Mouse (Mus musculus): Measurements from ENCODE around the gene Atxn1. TPM values are rescaled to one million over a fixed set of nuclear protein-coding genes. Genes with fewer than 3 reads are reported as not detected.

The Atxn1 gene
- polyA plus RNA-seq, 1 experiment: 16.7 TPM

GRCm38 (mm10) chr13:45935798-45936197 is 29.0 kb downstream of the Atxn1 start:
- no peak for DNase-seq
- WGBS: 72% methylated on average over 7 of the region's 7 CpGs
- Histone ChIP-seq H3K4me3 (replicated peaks; ENCODE audit: extremely low read depth, low read depth, low read length) (no peak overlapping the region), H3K4me1 (ENCODE audit: control insufficient read depth, insufficient read depth, low read length) (no peaks in the 10 kb centered on the region; the same call in 1 of the 2 replicates)
- no peak for TF ChIP-seq POLR2A (IDR thresholded peaks at IDR 0.05; ENCODE audit: borderline replicate concordance, extremely low read depth, low read depth, low read length)
- TF ChIP-seq CTCF (IDR thresholded peaks at IDR 0.05; ENCODE audit: insufficient read depth, low read length): no peak

- no peak overlapping the region for H3K4me3 ChIP-seq (replicated peaks; ENCODE audit: extremely low read depth, low read depth, low read length)
- TF ChIP-seq POLR2A (IDR thresholded peaks at IDR 0.05; ENCODE audit: borderline replicate concordance, extremely low read depth, low read depth, low read length) (no peak), CTCF (IDR thresholded peaks at IDR 0.05; ENCODE audit: insufficient read depth, low read length) (no peak)
- no peak for DNase-seq
- 68% methylated on average over 6 of the region's 6 CpGs for WGBS
- peaks cover 2% of the 10 kb centered on the region; the same call in 1 of the 2 replicates for H3K4me1 ChIP-seq (ENCODE audit: control insufficient read depth, insufficient read depth, low read length)
Observed at GRCm38 (mm10) chr13:45934841-45935240, 30.0 kb downstream of the Atxn1 start.

- peaks cover 3% of the 10 kb centered on the region; the same call in 1 of the 2 replicates for H3K4me1 ChIP-seq (ENCODE audit: control insufficient read depth, insufficient read depth, low read length)
- DNase-seq: no peak
- WGBS: 80% methylated on average over 7 of the region's 7 CpGs
Observed at GRCm38 (mm10) chr13:45934085-45934484, 30.7 kb downstream of the Atxn1 start.

DNA sequence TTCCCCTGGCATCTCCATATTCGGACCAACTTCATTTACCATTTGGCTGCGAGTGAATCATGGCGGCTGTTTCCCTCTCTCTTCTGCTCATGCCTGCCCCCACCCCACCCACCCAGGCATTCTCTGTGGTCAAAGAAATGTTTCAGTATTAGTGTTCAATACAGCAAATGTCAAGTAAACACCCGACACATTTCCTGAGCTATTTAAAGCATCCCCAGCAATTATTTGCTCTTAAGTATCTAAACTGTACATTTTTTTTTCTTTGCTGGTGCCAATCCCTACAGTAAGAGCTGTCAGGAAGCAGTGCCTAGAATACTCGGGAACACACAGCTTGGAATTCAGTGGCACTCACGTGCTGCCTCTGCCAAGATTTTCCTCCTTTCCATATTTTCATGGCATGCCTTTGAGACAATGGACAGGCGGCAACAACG is 32.3 kb downstream of the Atxn1 start:
- TF ChIP-seq CTCF (IDR thresholded peaks at IDR 0.05; ENCODE audit: insufficient read depth, low read length) (no peak), POLR2A (IDR thresholded peaks at IDR 0.05; ENCODE audit: borderline replicate concordance, extremely low read depth, low read depth, low read length) (no peak)
- H3K4me3 ChIP-seq (replicated peaks; ENCODE audit: extremely low read depth, low read depth, low read length): no peak overlapping the region
- DNase-seq: no peak
- 44% methylated on average over 8 of the region's 8 CpGs for WGBS
- H3K4me1 ChIP-seq (ENCODE audit: control insufficient read depth, insufficient read depth, low read length): peaks cover 3% of the 10 kb centered on the region; the same call in 1 of the 2 replicates

More at GRCm38 (mm10) chr13:45934085-45934484, 30.7 kb downstream of the Atxn1 start:
- H3K4me3 ChIP-seq (replicated peaks; ENCODE audit: extremely low read depth, low read depth, low read length): no peak overlapping the region
- TF ChIP-seq POLR2A (IDR thresholded peaks at IDR 0.05; ENCODE audit: borderline replicate concordance, extremely low read depth, low read depth, low read length) (no peak), CTCF (IDR thresholded peaks at IDR 0.05; ENCODE audit: insufficient read depth, low read length) (no peak)

GRCm38 (mm10) chr13:45931891-45932290 is 32.9 kb downstream of the Atxn1 start:
- WGBS: 52% methylated on average over 1 of the region's 1 CpGs
- TF ChIP-seq CTCF (IDR thresholded peaks at IDR 0.05; ENCODE audit: insufficient read depth, low read length) (peak; percentile 33), POLR2A (IDR thresholded peaks at IDR 0.05; ENCODE audit: borderline replicate concordance, extremely low read depth, low read depth, low read length) (no peak)
- no peak overlapping the region for H3K4me3 ChIP-seq (replicated peaks; ENCODE audit: extremely low read depth, low read depth, low read length)
- no peak for DNase-seq
- peaks cover 3% of the 10 kb centered on the region; the same call in 1 of the 2 replicates for H3K4me1 ChIP-seq (ENCODE audit: control insufficient read depth, insufficient read depth, low read length)

DNA sequence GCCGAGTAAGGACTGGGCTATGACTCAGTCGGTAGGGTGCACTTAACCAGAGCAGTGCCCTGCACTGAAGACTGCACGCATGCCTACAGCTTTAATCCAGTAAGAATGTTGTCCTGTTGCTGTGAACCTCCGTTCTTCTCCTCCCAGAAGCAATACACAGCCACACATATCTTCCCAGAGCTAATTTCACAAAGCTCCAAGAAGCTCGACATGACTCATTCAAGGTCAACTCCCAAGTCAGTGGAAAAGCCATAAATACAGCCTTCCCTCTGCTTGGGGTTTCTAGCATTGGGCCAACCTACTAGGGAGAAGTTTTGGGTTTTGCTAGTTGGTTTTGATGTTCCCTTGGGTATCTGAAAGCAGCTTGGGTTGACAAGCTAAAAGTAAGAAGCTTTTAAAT is 33.6 kb downstream of the Atxn1 start:
- WGBS: 85% methylated on average over 5 of the region's 5 CpGs
- Histone ChIP-seq H3K4me3 (replicated peaks; ENCODE audit: extremely low read depth, low read depth, low read length) (no peak overlapping the region), H3K4me1 (ENCODE audit: control insufficient read depth, insufficient read depth, low read length) (peaks cover 3% of the 10 kb centered on the region; the same call in 1 of the 2 replicates)
- DNase-seq: no peak
- no peak for TF ChIP-seq POLR2A (IDR thresholded peaks at IDR 0.05; ENCODE audit: borderline replicate concordance, extremely low read depth, low read depth, low read length)
- TF ChIP-seq CTCF (IDR thresholded peaks at IDR 0.05; ENCODE audit: insufficient read depth, low read length): no peak

- H3K4me1 ChIP-seq (ENCODE audit: control insufficient read depth, insufficient read depth, low read length): peaks cover 5% of the 10 kb centered on the region
- DNase-seq: no peak
- H3K4me3 ChIP-seq (replicated peaks; ENCODE audit: extremely low read depth, low read depth, low read length): no peak overlapping the region
- 51% methylated on average over 5 of the region's 5 CpGs for WGBS
- TF ChIP-seq POLR2A (IDR thresholded peaks at IDR 0.05; ENCODE audit: borderline replicate concordance, extremely low read depth, low read depth, low read length): no peak
- no peak for TF ChIP-seq CTCF (IDR thresholded peaks at IDR 0.05; ENCODE audit: insufficient read depth, low read length)
Observed at GRCm38 (mm10) chr13:45929744-45930143, 35.1 kb downstream of the Atxn1 start.

GRCm38 (mm10) chr13:45925294-45925693 is 39.5 kb downstream of the Atxn1 start:
- WGBS: 79% methylated on average over 4 of the region's 4 CpGs
- DNase-seq: no peak
- H3K4me1 ChIP-seq (ENCODE audit: control insufficient read depth, insufficient read depth, low read length): peaks cover 15% of the 10 kb centered on the region
- H3K4me3 ChIP-seq (replicated peaks; ENCODE audit: extremely low read depth, low read depth, low read length): no peak overlapping the region
- no peak for TF ChIP-seq POLR2A (IDR thresholded peaks at IDR 0.05; ENCODE audit: borderline replicate concordance, extremely low read depth, low read depth, low read length)
- TF ChIP-seq CTCF (IDR thresholded peaks at IDR 0.05; ENCODE audit: insufficient read depth, low read length): no peak

GRCm38 (mm10) chr13:45924555-45924954 is 40.3 kb downstream of the Atxn1 start:
- no peak for DNase-seq
- H3K4me3 ChIP-seq (replicated peaks; ENCODE audit: extremely low read depth, low read depth, low read length): no peak overlapping the region
- peaks cover 11% of the 10 kb centered on the region for H3K4me1 ChIP-seq (ENCODE audit: control insufficient read depth, insufficient read depth, low read length)
- no peak for TF ChIP-seq CTCF (IDR thresholded peaks at IDR 0.05; ENCODE audit: insufficient read depth, low read length)
- TF ChIP-seq POLR2A (IDR thresholded peaks at IDR 0.05; ENCODE audit: borderline replicate concordance, extremely low read depth, low read depth, low read length): no peak
- WGBS: 24% methylated on average over 7 of the region's 7 CpGs

DNA sequence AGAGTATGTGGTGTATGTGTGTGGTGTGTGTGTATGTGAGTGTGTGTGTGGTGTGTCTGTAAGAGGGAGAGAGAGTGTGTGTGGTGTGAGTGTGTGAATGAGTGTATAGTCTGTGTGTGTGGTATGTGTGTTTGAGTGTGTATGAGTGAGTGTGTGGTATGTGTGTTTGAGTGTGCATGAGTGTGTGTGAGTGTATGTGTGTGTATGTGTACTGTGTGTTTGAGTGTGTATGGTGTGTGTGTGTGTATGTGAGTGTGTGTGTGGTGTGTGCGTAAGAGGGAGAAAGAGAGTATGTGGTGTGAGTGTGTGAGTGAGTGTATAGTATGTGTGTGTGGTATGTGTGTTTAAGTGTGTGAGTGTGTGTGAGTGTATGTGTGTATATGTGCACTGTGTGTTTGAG is 41.7 kb downstream of the Atxn1 start:
- no peak for DNase-seq
- 96% methylated on average over 1 of the region's 1 CpGs for WGBS
- Histone ChIP-seq H3K4me1 (ENCODE audit: control insufficient read depth, insufficient read depth, low read length) (peaks cover 11% of the 10 kb centered on the region), H3K4me3 (replicated peaks; ENCODE audit: extremely low read depth, low read depth, low read length) (no peak overlapping the region)
- TF ChIP-seq POLR2A (IDR thresholded peaks at IDR 0.05; ENCODE audit: borderline replicate concordance, extremely low read depth, low read depth, low read length) (no peak), CTCF (IDR thresholded peaks at IDR 0.05; ENCODE audit: insufficient read depth, low read length) (no peak)

All from lung, adult 2 months (tissue).